Mouse (Mus musculus): ENCODE results near the gene Sh3yl1. TPM values are rescaled to one million over a fixed set of nuclear protein-coding genes. Genes with fewer than 3 reads are reported as not detected.

Sh3yl1 gene
- polyA plus RNA-seq, 1 experiment from 2014 or later, result 23.1 TPM

GRCm38 (mm10) chr12:30922401-30922800 lies 10.9 kb downstream of the Sh3yl1 start:
- no peak overlapping the region for H3K4me2 ChIP-seq (ENCODE audit: low read depth)
- no peak for ATAC-seq (ENCODE audit: insufficient read depth, low FRiP score, low TSS enrichment)
- H3K36me3 ChIP-seq (ENCODE audit: control insufficient read depth, insufficient read depth, low read length), result no peaks in the 10 kb centered on the region
- H3K4me3 ChIP-seq (ENCODE audit: low read depth, low read length), result no peak overlapping the region
- H3K9me3 ChIP-seq (ENCODE audit: control insufficient read depth, low read length), result no peaks in the 10 kb centered on the region
- no peaks in the 10 kb centered on the region for H3K4me1 ChIP-seq (ENCODE audit: control insufficient read depth, insufficient read depth, low read length)
- H3K9ac ChIP-seq (ENCODE audit: low read length), result no peak overlapping the region
- H3K27ac ChIP-seq (ENCODE audit: low read depth, low read length), result no peak overlapping the region
- WGBS, result 91% methylated on average over 3 of the region's 3 CpGs
- no peak for DNase-seq (ENCODE audit: low spot score)
- no peaks in the 10 kb centered on the region for H3K27me3 ChIP-seq (ENCODE audit: control insufficient read depth, insufficient read depth, low read length)

DNA sequence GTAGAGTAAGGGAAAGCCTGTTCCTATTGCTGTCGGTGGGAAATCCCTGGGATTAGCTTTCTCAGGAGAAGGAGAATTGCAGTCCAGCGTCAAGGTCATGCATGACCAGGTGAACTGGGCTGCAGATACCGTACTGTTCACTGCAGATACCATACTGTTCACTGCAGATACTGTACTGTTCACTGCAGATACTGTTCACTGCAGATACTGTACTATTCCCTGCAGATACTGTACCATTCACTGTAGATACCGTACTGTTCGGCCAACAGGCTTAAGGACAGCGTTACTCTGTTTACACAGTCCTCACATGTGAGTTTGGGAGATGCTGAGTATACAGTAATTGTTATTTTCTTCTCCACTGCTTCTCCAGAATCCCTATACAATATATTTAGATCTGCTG lies 16.7 kb downstream of the Sh3yl1 start:
- ATAC-seq (ENCODE audit: insufficient read depth, low FRiP score, low TSS enrichment), result no peak

DNA sequence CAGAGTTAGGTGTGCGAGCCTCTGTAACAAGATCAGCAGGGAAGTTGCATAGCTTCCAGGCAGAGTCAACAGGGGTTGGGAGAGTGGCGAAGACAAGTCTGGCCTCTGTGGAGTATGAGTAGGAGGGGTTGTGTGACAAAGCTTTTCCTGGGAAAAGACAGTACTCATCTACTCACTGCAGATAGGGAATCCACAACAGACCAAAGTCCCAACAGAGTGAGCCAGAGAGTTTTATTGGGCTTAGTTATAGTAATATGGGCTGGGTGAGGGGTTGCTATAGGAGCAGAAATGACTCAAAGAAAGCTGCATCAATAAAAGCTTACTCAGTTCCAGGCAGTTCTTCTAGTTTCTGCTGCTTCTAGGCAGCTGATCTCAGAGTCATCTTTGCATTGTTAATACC lies 21.8 kb downstream of the Sh3yl1 start:
- no peaks in the 10 kb centered on the region for H3K9me3 ChIP-seq (ENCODE audit: control insufficient read depth, low read length)
- DNase-seq (ENCODE audit: low spot score) (no peak), ATAC-seq (ENCODE audit: insufficient read depth, low FRiP score, low TSS enrichment) (no peak)
- H3K4me2 ChIP-seq (ENCODE audit: low read depth), result no peak overlapping the region
- H3K4me1 ChIP-seq (ENCODE audit: control insufficient read depth, insufficient read depth, low read length), result no peaks in the 10 kb centered on the region
- 87% methylated on average over 2 of the region's 2 CpGs for WGBS
- no peaks in the 10 kb centered on the region for H3K36me3 ChIP-seq (ENCODE audit: control insufficient read depth, insufficient read depth, low read length)
- H3K4me3 ChIP-seq (ENCODE audit: low read depth, low read length), result no peak overlapping the region
- H3K9ac ChIP-seq (ENCODE audit: low read length), result no peak overlapping the region
- H3K27me3 ChIP-seq (ENCODE audit: control insufficient read depth, insufficient read depth, low read length), result no peaks in the 10 kb centered on the region
- H3K27ac ChIP-seq (ENCODE audit: low read depth, low read length), result no peak overlapping the region

More for the DNA sequence above, 16.7 kb downstream of the Sh3yl1 start:
- no peak for DNase-seq (ENCODE audit: low spot score)
- no peaks in the 10 kb centered on the region for H3K9me3 ChIP-seq (ENCODE audit: control insufficient read depth, low read length)
- H3K27me3 ChIP-seq (ENCODE audit: control insufficient read depth, insufficient read depth, low read length), result no peaks in the 10 kb centered on the region
- no peak overlapping the region for H3K4me3 ChIP-seq (ENCODE audit: low read depth, low read length)
- no peak overlapping the region for H3K27ac ChIP-seq (ENCODE audit: low read depth, low read length)
- no peaks in the 10 kb centered on the region for H3K4me1 ChIP-seq (ENCODE audit: control insufficient read depth, insufficient read depth, low read length)
- 93% methylated on average over 6 of the region's 6 CpGs for WGBS
- H3K4me2 ChIP-seq (ENCODE audit: low read depth), result no peak overlapping the region
- no peaks in the 10 kb centered on the region for H3K36me3 ChIP-seq (ENCODE audit: control insufficient read depth, insufficient read depth, low read length)
- H3K9ac ChIP-seq (ENCODE audit: low read length), result no peak overlapping the region

- H3K9me3 ChIP-seq (ENCODE audit: control insufficient read depth, low read length), result no peaks in the 10 kb centered on the region
- H3K27me3 ChIP-seq (ENCODE audit: control insufficient read depth, insufficient read depth, low read length), result no peaks in the 10 kb centered on the region
- no peaks in the 10 kb centered on the region for H3K4me1 ChIP-seq (ENCODE audit: control insufficient read depth, insufficient read depth, low read length)
- ATAC-seq (ENCODE audit: insufficient read depth, low FRiP score, low TSS enrichment), result no peak
- no peak overlapping the region for H3K27ac ChIP-seq (ENCODE audit: low read depth, low read length)
- 79% methylated on average over 2 of the region's 2 CpGs for WGBS
- DNase-seq (ENCODE audit: low spot score), result no peak
- no peaks in the 10 kb centered on the region for H3K36me3 ChIP-seq (ENCODE audit: control insufficient read depth, insufficient read depth, low read length)
- H3K4me2 ChIP-seq (ENCODE audit: low read depth), result no peak overlapping the region
- no peak overlapping the region for H3K9ac ChIP-seq (ENCODE audit: low read length)
- H3K4me3 ChIP-seq (ENCODE audit: low read depth, low read length), result no peak overlapping the region
Observed at GRCm38 (mm10) chr12:30936899-30937298, 25.4 kb downstream of the Sh3yl1 start.

- 83% methylated on average over 14 of the region's 14 CpGs for WGBS
- Histone ChIP-seq H3K4me3 (ENCODE audit: low read depth, low read length) (no peak overlapping the region), H3K4me2 (ENCODE audit: low read depth) (no peak overlapping the region)
Observed at GRCm38 (mm10) chr12:30943057-30943986, 31.9 kb downstream of the Sh3yl1 start.

GRCm38 (mm10) chr12:30944197-30944596 lies 32.7 kb downstream of the Sh3yl1 start:
- no peak overlapping the region for H3K4me2 ChIP-seq (ENCODE audit: low read depth)
- no peak overlapping the region for H3K4me3 ChIP-seq (ENCODE audit: low read depth, low read length)
- H3K27ac ChIP-seq (ENCODE audit: low read depth, low read length), result no peak overlapping the region
- H3K27me3 ChIP-seq (ENCODE audit: control insufficient read depth, insufficient read depth, low read length), result no peaks in the 10 kb centered on the region
- H3K4me1 ChIP-seq (ENCODE audit: control insufficient read depth, insufficient read depth, low read length), result no peaks in the 10 kb centered on the region
- H3K9me3 ChIP-seq (ENCODE audit: control insufficient read depth, low read length), result no peaks in the 10 kb centered on the region
- H3K9ac ChIP-seq (ENCODE audit: low read length), result no peak overlapping the region
- no peaks in the 10 kb centered on the region for H3K36me3 ChIP-seq (ENCODE audit: control insufficient read depth, insufficient read depth, low read length)
- ATAC-seq (ENCODE audit: insufficient read depth, low FRiP score, low TSS enrichment) (no peak), DNase-seq (ENCODE audit: low spot score) (peak; percentile 12)
- WGBS, result 49% methylated on average over 3 of the region's 3 CpGs

More at GRCm38 (mm10) chr12:30943057-30943986, 31.9 kb downstream of the Sh3yl1 start:
- DNase-seq (ENCODE audit: low spot score) (no peak), ATAC-seq (ENCODE audit: insufficient read depth, low FRiP score, low TSS enrichment) (no peak)
- H3K36me3 ChIP-seq (ENCODE audit: control insufficient read depth, insufficient read depth, low read length), result no peaks in the 10 kb centered on the region
- H3K4me1 ChIP-seq (ENCODE audit: control insufficient read depth, insufficient read depth, low read length), result no peaks in the 10 kb centered on the region
- no peak overlapping the region for H3K27ac ChIP-seq (ENCODE audit: low read depth, low read length)
- H3K9me3 ChIP-seq (ENCODE audit: control insufficient read depth, low read length), result no peaks in the 10 kb centered on the region
- H3K27me3 ChIP-seq (ENCODE audit: control insufficient read depth, insufficient read depth, low read length), result no peaks in the 10 kb centered on the region
- H3K9ac ChIP-seq (ENCODE audit: low read length), result no peak overlapping the region

GRCm38 (mm10) chr12:30970700-30971099 lies 59.2 kb downstream of the Sh3yl1 start:
- ATAC-seq (ENCODE audit: insufficient read depth, low FRiP score, low TSS enrichment), result no peak
- no peaks in the 10 kb centered on the region for H3K36me3 ChIP-seq (ENCODE audit: control insufficient read depth, insufficient read depth, low read length)
- H3K9me3 ChIP-seq (ENCODE audit: control insufficient read depth, low read length), result no peaks in the 10 kb centered on the region
- no peak overlapping the region for H3K4me3 ChIP-seq (ENCODE audit: low read depth, low read length)
- H3K27ac ChIP-seq (ENCODE audit: low read depth, low read length), result no peak overlapping the region
- no peaks in the 10 kb centered on the region for H3K4me1 ChIP-seq (ENCODE audit: control insufficient read depth, insufficient read depth, low read length)
- H3K9ac ChIP-seq (ENCODE audit: low read length), result no peak overlapping the region
- DNase-seq (ENCODE audit: low spot score), result no peak
- WGBS, result 78% methylated on average over 2 of the region's 2 CpGs
- no peak overlapping the region for H3K4me2 ChIP-seq (ENCODE audit: low read depth)
- H3K27me3 ChIP-seq (ENCODE audit: control insufficient read depth, insufficient read depth, low read length), result no peaks in the 10 kb centered on the region

GRCm38 (mm10) chr12:31003795-31004194 lies 92.3 kb downstream of the Sh3yl1 start:
- H3K9ac ChIP-seq (ENCODE audit: low read length), result no peak overlapping the region
- no peak for ATAC-seq (ENCODE audit: insufficient read depth, low FRiP score, low TSS enrichment)
- no peaks in the 10 kb centered on the region for H3K4me1 ChIP-seq (ENCODE audit: control insufficient read depth, insufficient read depth, low read length)
- no peak overlapping the region for H3K4me2 ChIP-seq (ENCODE audit: low read depth)
- WGBS, result 82% methylated on average over 4 of the region's 4 CpGs
- H3K27ac ChIP-seq (ENCODE audit: low read depth, low read length), result no peak overlapping the region
- H3K9me3 ChIP-seq (ENCODE audit: control insufficient read depth, low read length), result no peaks in the 10 kb centered on the region
- no peak for DNase-seq (ENCODE audit: low spot score)
- H3K4me3 ChIP-seq (ENCODE audit: low read depth, low read length), result no peak overlapping the region
- H3K36me3 ChIP-seq (ENCODE audit: control insufficient read depth, insufficient read depth, low read length), result no peaks in the 10 kb centered on the region
- H3K27me3 ChIP-seq (ENCODE audit: control insufficient read depth, insufficient read depth, low read length), result no peaks in the 10 kb centered on the region

DNA sequence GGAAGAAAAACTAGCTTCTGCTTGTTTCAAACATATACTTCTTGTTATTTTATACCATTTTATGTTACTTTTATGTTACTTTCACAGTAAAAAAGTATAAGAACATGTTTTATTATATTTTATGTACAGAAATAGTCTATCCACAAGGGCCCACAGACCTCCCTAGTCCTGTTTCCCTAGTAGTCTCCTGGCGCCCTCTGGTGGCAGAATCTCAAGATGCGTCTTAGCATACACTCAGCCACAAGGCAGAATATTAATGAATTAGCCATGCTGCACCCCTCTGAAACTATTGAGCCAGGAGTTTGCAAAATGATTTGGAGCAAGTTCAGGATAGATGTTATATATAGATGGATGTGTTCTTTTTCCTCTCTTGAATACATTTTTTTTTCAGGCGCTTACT lies 93.5 kb downstream of the Sh3yl1 start:
- no peak overlapping the region for H3K4me2 ChIP-seq (ENCODE audit: low read depth)
- no peaks in the 10 kb centered on the region for H3K9me3 ChIP-seq (ENCODE audit: control insufficient read depth, low read length)
- no peak for ATAC-seq (ENCODE audit: insufficient read depth, low FRiP score, low TSS enrichment)
- H3K9ac ChIP-seq (ENCODE audit: low read length), result no peak overlapping the region
- peak; percentile 85 for DNase-seq (ENCODE audit: low spot score)
- no peaks in the 10 kb centered on the region for H3K4me1 ChIP-seq (ENCODE audit: control insufficient read depth, insufficient read depth, low read length)
- H3K4me3 ChIP-seq (ENCODE audit: low read depth, low read length), result no peak overlapping the region
- 21% methylated on average over 3 of the region's 3 CpGs for WGBS
- H3K36me3 ChIP-seq (ENCODE audit: control insufficient read depth, insufficient read depth, low read length), result no peaks in the 10 kb centered on the region
- no peaks in the 10 kb centered on the region for H3K27me3 ChIP-seq (ENCODE audit: control insufficient read depth, insufficient read depth, low read length)
- no peak overlapping the region for H3K27ac ChIP-seq (ENCODE audit: low read depth, low read length)
